Mouse (Mus musculus): ENCODE data around the gene Cdk14.
"Not testable (repeated sequence)": the region's sequence is repeated elsewhere in the genome, so short reads cannot be mapped to it uniquely, and the experiment has no call there.

Gene Cdk14

GRCm38 (mm10) chr5:5367550-5367949 lies 52.6 kb downstream of the Cdk14 start:
- DNase-seq (ENCODE audit: low spot score in 2 of 2): peak in 1 of 2 experiments; percentile 19

GRCm38 (mm10) chr5:5365285-5366076 lies 54.6 kb downstream of the Cdk14 start:
- no peak for DNase-seq (ENCODE audit: low spot score in 2 of 2)

- DNase-seq (ENCODE audit: low spot score in 2 of 2): no peak
These were observed 58.4 kb downstream of the Cdk14 start for GRCm38 (mm10) chr5:5361684-5362083.

GRCm38 (mm10) chr5:5360338-5360737 lies 59.8 kb downstream of the Cdk14 start:
- DNase-seq (ENCODE audit: low spot score in 2 of 2): no peak

GRCm38 (mm10) chr5:5359915-5360314 lies 60.2 kb downstream of the Cdk14 start:
- no peak for DNase-seq (ENCODE audit: low spot score in 2 of 2)

GRCm38 (mm10) chr5:5359370-5359769 lies 60.7 kb downstream of the Cdk14 start:
- DNase-seq (ENCODE audit: low spot score in 2 of 2): no peak

- no peak for DNase-seq (ENCODE audit: low spot score in 2 of 2)
These were observed 61.9 kb downstream of the Cdk14 start for GRCm38 (mm10) chr5:5358019-5358717.

- no peak for DNase-seq (ENCODE audit: low spot score in 2 of 2)
These were observed 65.3 kb downstream of the Cdk14 start for GRCm38 (mm10) chr5:5354684-5355368.

GRCm38 (mm10) chr5:5353946-5354345 lies 66.2 kb downstream of the Cdk14 start:
- DNase-seq (ENCODE audit: low spot score in 2 of 2): no peak

GRCm38 (mm10) chr5:5344646-5345045 lies 75.5 kb downstream of the Cdk14 start:
- no peak for DNase-seq (ENCODE audit: low spot score in 2 of 2)

GRCm38 (mm10) chr5:5343741-5344140 lies 76.4 kb downstream of the Cdk14 start:
- no peak for DNase-seq (ENCODE audit: low spot score in 2 of 2)

GRCm38 (mm10) chr5:5343267-5343666 lies 76.8 kb downstream of the Cdk14 start:
- DNase-seq (ENCODE audit: low spot score in 2 of 2): peak; percentile 76 to 80

- peak; percentile 71 to 79 for DNase-seq (ENCODE audit: low spot score in 2 of 2)
These were observed 77.5 kb downstream of the Cdk14 start for GRCm38 (mm10) chr5:5342410-5343137.

GRCm38 (mm10) chr5:5341611-5342010 lies 78.5 kb downstream of the Cdk14 start:
- DNase-seq (ENCODE audit: low spot score in 2 of 2): no peak

- no peak for DNase-seq (ENCODE audit: low spot score in 2 of 2)
These were observed 86.2 kb downstream of the Cdk14 start for GRCm38 (mm10) chr5:5333916-5334315.

GRCm38 (mm10) chr5:5330926-5331460 lies 89.1 kb downstream of the Cdk14 start:
- no peak for DNase-seq (ENCODE audit: low spot score in 2 of 2)

GRCm38 (mm10) chr5:5329018-5329417 lies 91.1 kb downstream of the Cdk14 start:
- DNase-seq (ENCODE audit: low spot score in 2 of 2): not testable (repeated sequence)

- peak in 1 of 2 experiments; percentile 32 for DNase-seq (ENCODE audit: low spot score in 2 of 2)
These were observed 93.4 kb downstream of the Cdk14 start for GRCm38 (mm10) chr5:5326716-5327115.

GRCm38 (mm10) chr5:5322699-5323098 lies 97.4 kb downstream of the Cdk14 start:
- DNase-seq (ENCODE audit: low spot score in 2 of 2): no peak

- peak; percentile 34 to 40 for DNase-seq (ENCODE audit: low spot score in 2 of 2)
These were observed 99.5 kb downstream of the Cdk14 start for GRCm38 (mm10) chr5:5320506-5321181.

Data from heart, adult 9 months (tissue).